Mouse (Mus musculus) hindbrain, embryonic 12.5 days (tissue): Measurements from ENCODE around the gene Gins1. TPM values are rescaled to one million over a fixed set of nuclear protein-coding genes. Genes with fewer than 3 reads are reported as not detected.

Experiments
- ATAC-seq: fragments of 200-750 bp; cut with Nextera tagmentation; 2 replicates; pipeline ENCODE4 v1.8.0; 2017; ENCODE audit warnings: moderate TSS enrichment; ENCODE audit not compliant: low FRiP score
- H3K27ac ChIP-seq: fragments of 300-500 bp; sonication (generic); 2 replicates; pipeline ENCODE4 v1.5.1; 2016; ENCODE audit warnings: mild to moderate bottlenecking
- H3K27me3 ChIP-seq: fragments of 300-500 bp; sonication (generic); 2 replicates; pipeline ENCODE4 v1.6.1; 2016; ENCODE audit warnings: mild to moderate bottlenecking
- H3K36me3 ChIP-seq: fragments of 300-500 bp; sonication (generic); 2 replicates; pipeline ENCODE4 v1.6.1; 2016; ENCODE audit warnings: mild to moderate bottlenecking
- H3K4me1 ChIP-seq: fragments of 300-500 bp; sonication (generic); 2 replicates; pipeline ENCODE4 v1.6.1; 2016
- H3K4me2 ChIP-seq: fragments of 300-500 bp; sonication (generic); replicated peaks from 2 replicates; pipeline ENCODE4 v1.6.1; 2016; ENCODE audit warnings: mild to moderate bottlenecking
- H3K4me3 ChIP-seq: fragments of 300-500 bp; sonication (generic); 2 replicates; pipeline ENCODE4 v1.5.1; 2016; ENCODE audit warnings: mild to moderate bottlenecking
- H3K9ac ChIP-seq: fragments of 300-500 bp; sonication (generic); 2 replicates; pipeline ENCODE4 v1.6.1; 2016; ENCODE audit warnings: mild to moderate bottlenecking, moderate library complexity
- H3K9me3 ChIP-seq: fragments of 300-500 bp; sonication (generic); replicated peaks from 2 replicates; pipeline ENCODE4 v1.6.1; 2016; ENCODE audit warnings: mild to moderate bottlenecking
- WGBS: fragments of 180-500 bp; shearing (Covaris S2); methylation state at CpG from one replicate; pipeline ENCODE4 v1.1.7; 2016; 5-methylcytosine and 5-hydroxymethylcytosine counted together
- polyA plus RNA-seq: library from polyadenylated mRNA; unstranded; fragments of >200 nt; fragmentation: Nextera tagmentation; extraction: Ambion mirVana; gene quantifications from 2 replicates; pipeline ENCODE4 v1.2.1, GENCODE M21; 2016

Gins1 gene
- polyA plus RNA-seq, 1 experiment from 2014 or later = 36.5 TPM

- Histone ChIP-seq H3K4me3 (no peak overlapping the region), H3K27me3 (no peaks in the 10 kb centered on the region), H3K4me1 (no peaks in the 10 kb centered on the region), H3K27ac (no peak overlapping the region), H3K9me3 (no peaks in the 10 kb centered on the region), H3K4me2 (no peak overlapping the region), H3K9ac (no peak overlapping the region), H3K36me3 (peaks cover 48% of the 10 kb centered on the region)
- 68% methylated on average over 7 of the region's 7 CpGs for WGBS
- no peak for ATAC-seq
Measured at GRCm38 (mm10) chr2:150971856-150972255, 66.7 kb downstream of the Gins1 start.

DNA sequence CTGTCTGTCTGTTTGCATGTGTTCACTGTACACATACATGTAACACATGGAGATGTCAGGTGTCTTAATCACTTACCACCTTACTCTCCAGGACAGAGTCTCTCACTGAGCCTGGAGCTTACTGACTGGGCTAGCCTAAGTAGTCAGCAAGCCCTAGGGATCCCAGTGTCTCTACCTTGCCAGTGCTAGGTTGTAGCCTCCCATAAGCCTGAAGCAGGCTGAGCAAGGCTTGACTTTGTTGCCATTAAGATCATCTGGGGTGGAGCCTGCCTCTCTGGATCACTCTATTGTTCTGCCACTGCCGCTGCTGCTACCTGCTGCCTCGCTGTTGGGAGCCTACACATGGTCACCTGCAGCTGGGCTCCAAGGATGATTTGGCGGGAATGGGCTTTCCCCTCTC, 67.5 kb downstream of the Gins1 start:
- WGBS = 88% methylated on average over 3 of the region's 3 CpGs
- H3K4me2 ChIP-seq = no peak overlapping the region
- H3K9me3 ChIP-seq = no peaks in the 10 kb centered on the region
- no peaks in the 10 kb centered on the region for H3K27me3 ChIP-seq
- H3K4me3 ChIP-seq = no peak overlapping the region
- no peak for ATAC-seq
- no peak overlapping the region for H3K27ac ChIP-seq
- H3K36me3 ChIP-seq = peaks cover 48% of the 10 kb centered on the region
- no peaks in the 10 kb centered on the region for H3K4me1 ChIP-seq
- H3K9ac ChIP-seq = no peak overlapping the region

- Histone ChIP-seq H3K9ac (no peak overlapping the region), H3K36me3 (peaks cover 46% of the 10 kb centered on the region), H3K27ac (no peak overlapping the region), H3K4me1 (no peaks in the 10 kb centered on the region), H3K4me3 (no peak overlapping the region), H3K9me3 (no peaks in the 10 kb centered on the region), H3K27me3 (no peaks in the 10 kb centered on the region), H3K4me2 (no peak overlapping the region)
- WGBS = 92% methylated on average over 8 of the region's 8 CpGs
- ATAC-seq = no peak
Measured at GRCm38 (mm10) chr2:150973401-150974115, 68.4 kb downstream of the Gins1 start.

DNA sequence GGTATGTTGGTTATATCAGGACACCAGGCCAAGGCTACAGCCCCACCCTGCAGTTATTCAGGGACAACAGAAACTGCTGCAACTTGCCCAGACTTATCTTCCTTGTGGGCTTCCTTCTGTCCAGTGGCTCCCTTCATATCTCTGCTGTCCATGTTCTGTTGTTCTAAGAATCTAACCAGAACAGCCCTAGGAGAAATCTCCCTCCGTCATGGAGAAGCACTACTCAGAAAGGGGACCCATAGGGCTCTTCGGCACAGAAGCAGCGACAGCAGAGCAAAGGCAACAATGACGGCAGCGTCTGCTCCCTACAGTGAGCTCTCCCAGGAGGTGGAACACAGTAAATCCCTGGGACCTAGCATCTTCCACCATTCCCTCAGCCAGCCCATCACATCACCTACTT, 71.7 kb downstream of the Gins1 start:
- Histone ChIP-seq H3K4me1 (no peaks in the 10 kb centered on the region), H3K4me3 (no peak overlapping the region), H3K9me3 (no peaks in the 10 kb centered on the region), H3K4me2 (no peak overlapping the region), H3K27ac (no peak overlapping the region), H3K36me3 (peaks cover 34% of the 10 kb centered on the region), H3K27me3 (no peaks in the 10 kb centered on the region), H3K9ac (no peak overlapping the region)
- 96% methylated on average over 5 of the region's 5 CpGs for WGBS
- ATAC-seq = no peak

DNA sequence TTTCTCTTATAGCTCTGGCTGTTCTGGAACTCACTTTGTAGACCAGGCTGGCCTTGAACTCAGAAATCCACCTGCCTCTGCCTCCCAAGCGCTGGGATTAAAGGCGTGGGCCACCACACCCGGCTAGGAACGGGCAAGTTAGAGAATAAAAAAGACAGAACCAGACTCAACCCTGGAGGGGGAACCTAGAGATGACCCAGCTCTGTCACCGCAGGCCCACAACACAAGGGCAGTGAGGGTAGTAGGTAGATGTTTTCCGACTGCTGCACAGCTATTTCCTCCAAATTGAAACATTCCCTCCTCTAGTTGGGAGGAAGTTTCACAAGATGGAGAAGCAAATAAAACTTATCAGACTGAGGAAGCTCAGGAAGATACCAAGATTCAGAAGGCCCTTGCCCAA, 72.5 kb downstream of the Gins1 start:
- WGBS = 92% methylated on average over 6 of the region's 6 CpGs
- no peak overlapping the region for H3K4me3 ChIP-seq
- no peak for ATAC-seq
- H3K36me3 ChIP-seq = peaks cover 29% of the 10 kb centered on the region
- H3K9ac ChIP-seq = no peak overlapping the region
- H3K9me3 ChIP-seq = no peaks in the 10 kb centered on the region
- no peak overlapping the region for H3K4me2 ChIP-seq
- no peaks in the 10 kb centered on the region for H3K4me1 ChIP-seq
- H3K27me3 ChIP-seq = no peaks in the 10 kb centered on the region
- no peak overlapping the region for H3K27ac ChIP-seq

DNA sequence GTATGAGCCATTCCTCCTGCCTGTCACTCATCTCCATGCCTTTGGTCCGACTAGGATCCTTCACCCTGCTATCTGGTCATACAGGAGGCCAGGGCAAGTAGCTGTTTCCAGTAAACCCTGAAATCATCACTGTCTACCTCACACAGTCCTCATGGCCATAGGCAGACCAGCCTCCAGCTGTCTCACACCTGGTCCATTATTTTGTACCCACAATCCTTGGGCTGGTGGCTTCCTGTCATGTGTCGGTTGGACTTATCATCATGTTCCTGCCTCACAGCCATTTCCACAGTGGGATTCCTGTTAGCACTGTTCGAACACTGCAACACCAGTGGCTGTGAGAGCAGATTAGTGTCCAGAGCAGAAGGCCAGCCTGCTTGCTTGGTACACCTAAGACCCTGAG, 73.6 kb downstream of the Gins1 start:
- Histone ChIP-seq H3K4me3 (no peak overlapping the region), H3K27ac (no peak overlapping the region), H3K4me2 (no peak overlapping the region), H3K9me3 (no peaks in the 10 kb centered on the region), H3K9ac (no peak overlapping the region), H3K27me3 (no peaks in the 10 kb centered on the region), H3K36me3 (peaks cover 21% of the 10 kb centered on the region), H3K4me1 (no peaks in the 10 kb centered on the region)
- no peak for ATAC-seq
- WGBS = 91% methylated on average over 3 of the region's 3 CpGs

GRCm38 (mm10) chr2:150979861-150980620, 74.8 kb downstream of the Gins1 start:
- no peak overlapping the region for H3K9ac ChIP-seq
- peaks cover 13% of the 10 kb centered on the region for H3K36me3 ChIP-seq
- no peak for ATAC-seq
- no peaks in the 10 kb centered on the region for H3K27me3 ChIP-seq
- no peaks in the 10 kb centered on the region for H3K4me1 ChIP-seq
- H3K9me3 ChIP-seq = no peaks in the 10 kb centered on the region
- no peak overlapping the region for H3K4me3 ChIP-seq
- H3K27ac ChIP-seq = no peak overlapping the region
- 87% methylated on average over 14 of the region's 14 CpGs for WGBS
- no peak overlapping the region for H3K4me2 ChIP-seq

Other genes with a start within 250 kb of the Gins1 start
- gene Acss1, start 236.9 kb upstream of the Gins1 start, polyA plus RNA-seq = 28.4 and 32.6 TPM in 2 replicates
- 1.0 and 1.3 TPM in 2 replicates for gene Vsx1, start 216.0 kb upstream of the Gins1 start, polyA plus RNA-seq
- gene Entpd6, start 156.4 kb upstream of the Gins1 start, polyA plus RNA-seq = 38.3 and 38.6 TPM in 2 replicates
- 92.5 and 95.3 TPM in 2 replicates for gene Pygb, start 118.7 kb upstream of the Gins1 start, polyA plus RNA-seq
- 70.0 and 74.1 TPM in 2 replicates for gene Abhd12, start 659 bp upstream of the Gins1 start, polyA plus RNA-seq
- gene Ninl, start 134.0 kb downstream of the Gins1 start, polyA plus RNA-seq = 9.8 and 12.1 TPM in 2 replicates
- gene Nanp, start 134.0 kb downstream of the Gins1 start, polyA plus RNA-seq = 36.2 and 38.1 TPM in 2 replicates
- not detected in 2 replicates for gene Gm14151, start 186.9 kb downstream of the Gins1 start, polyA plus RNA-seq
- not detected in 2 replicates for gene Gm14147, start 192.8 kb downstream of the Gins1 start, polyA plus RNA-seq